Mouse (Mus musculus) G1E-ER4 (cell line): ENCODE results near the gene Ggt6. TPM values are rescaled to one million over a fixed set of nuclear protein-coding genes. Genes with fewer than 3 reads are reported as not detected.

ENCODE experiments used
- GATA1 ChIP-seq: IDR thresholded peaks from one replicate; pipeline ENCODE4 v1.8.0; 2012; ENCODE audit warnings: low read length, inconsistent platforms
- polyA plus RNA-seq: library from polyadenylated mRNA; stranded (reverse); fragments of >175 nt; gene quantifications from 2 replicates; pipeline ENCODE4 v1.2.3, GENCODE M21; 2012

Gene Ggt6
- polyA plus RNA-seq, 1 experiment = not detected

DNA sequence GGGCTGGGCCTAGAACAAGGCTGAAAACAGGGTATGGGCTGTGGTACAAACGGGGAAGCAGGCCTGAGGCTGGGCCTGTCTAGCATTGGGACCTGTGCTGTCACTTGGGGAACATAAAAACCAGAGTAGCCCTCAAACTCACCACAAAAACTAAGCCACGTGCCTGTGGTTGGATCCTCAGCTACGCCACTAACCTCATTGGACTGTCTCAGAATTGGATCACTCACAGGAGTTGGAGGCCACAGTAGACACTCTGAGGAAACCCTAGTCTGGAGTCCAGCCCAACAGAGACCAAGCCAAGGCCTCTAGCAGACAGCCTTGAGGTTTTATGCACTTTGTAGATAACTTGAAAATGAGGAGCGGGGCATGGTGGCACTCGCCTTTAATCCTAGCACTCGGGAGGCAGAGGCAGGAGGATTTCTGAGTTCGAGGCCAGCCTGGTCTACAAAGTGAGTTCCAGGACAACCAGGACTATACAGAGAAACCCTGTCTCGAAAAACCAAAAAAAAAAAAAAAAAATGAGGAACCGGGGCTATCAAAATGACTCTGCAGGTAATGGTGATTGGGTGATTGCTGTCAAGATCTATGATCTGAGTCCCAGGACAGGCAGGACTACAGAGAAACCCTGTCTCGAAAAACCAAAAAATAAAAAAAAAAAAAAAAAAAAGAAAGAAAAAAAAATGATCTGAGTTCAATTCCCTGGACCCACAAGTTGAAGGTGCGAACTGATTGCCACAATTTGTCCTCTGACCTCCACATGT, 13.6 kb upstream of the Ggt6 start:
- no peak for TF ChIP-seq GATA1

- TF ChIP-seq GATA1 = no peak
These were observed 11.6 kb upstream of the Ggt6 start for GRCm38 (mm10) chr11:72423686-72424085.

DNA sequence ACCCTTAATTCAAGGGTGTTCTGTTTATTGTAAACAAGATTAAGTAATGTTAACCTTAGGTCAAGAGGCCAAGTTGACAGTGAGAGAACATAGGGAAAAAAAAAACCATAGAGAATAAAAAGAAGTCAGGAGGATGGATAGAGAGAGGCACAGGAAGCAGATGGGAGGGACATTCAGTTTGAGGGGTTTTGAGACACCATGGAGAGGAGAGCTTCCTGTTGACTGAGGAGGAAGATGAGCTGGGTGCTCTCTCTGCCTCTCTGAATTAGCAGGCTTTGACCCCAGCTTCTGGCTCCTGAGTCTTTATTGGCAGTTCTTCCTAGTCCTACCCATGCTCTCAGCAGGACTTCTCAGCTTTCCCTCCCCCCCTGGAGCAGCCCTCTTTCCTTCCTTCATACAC, 10.1 kb upstream of the Ggt6 start:
- TF ChIP-seq GATA1 = no peak

GRCm38 (mm10) chr11:72426884-72427283, 8.4 kb upstream of the Ggt6 start:
- no peak for TF ChIP-seq GATA1

GRCm38 (mm10) chr11:72428694-72429093, 6.6 kb upstream of the Ggt6 start:
- no peak for TF ChIP-seq GATA1

DNA sequence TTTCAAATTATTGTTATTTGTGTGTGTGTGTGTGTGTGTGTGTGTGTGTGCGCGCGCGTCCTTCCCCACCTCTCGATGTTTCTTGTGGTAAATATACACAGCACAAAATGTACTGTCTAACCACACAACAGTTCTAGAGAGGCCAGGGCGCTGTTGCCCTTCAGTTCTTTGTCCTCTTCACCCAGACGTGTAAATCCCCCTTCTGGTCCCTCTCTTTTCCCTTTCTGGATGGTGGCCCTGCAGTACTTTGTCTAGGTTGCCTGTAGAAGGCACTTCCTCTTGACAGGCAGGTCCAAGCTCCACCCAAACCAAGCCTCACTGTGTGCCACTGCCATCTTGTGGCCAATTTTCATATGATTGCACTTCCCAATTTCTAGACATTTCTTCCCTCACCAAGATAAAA, 6.0 kb upstream of the Ggt6 start:
- TF ChIP-seq GATA1 = no peak

GRCm38 (mm10) chr11:72435694-72436045, 344 bp downstream of the Ggt6 start:
- no peak for TF ChIP-seq GATA1

GRCm38 (mm10) chr11:72436271-72436670, 945 bp downstream of the Ggt6 start:
- no peak for TF ChIP-seq GATA1

- TF ChIP-seq GATA1 = no peak
These were observed 1.7 kb downstream of the Ggt6 start for GRCm38 (mm10) chr11:72436756-72437650.

DNA sequence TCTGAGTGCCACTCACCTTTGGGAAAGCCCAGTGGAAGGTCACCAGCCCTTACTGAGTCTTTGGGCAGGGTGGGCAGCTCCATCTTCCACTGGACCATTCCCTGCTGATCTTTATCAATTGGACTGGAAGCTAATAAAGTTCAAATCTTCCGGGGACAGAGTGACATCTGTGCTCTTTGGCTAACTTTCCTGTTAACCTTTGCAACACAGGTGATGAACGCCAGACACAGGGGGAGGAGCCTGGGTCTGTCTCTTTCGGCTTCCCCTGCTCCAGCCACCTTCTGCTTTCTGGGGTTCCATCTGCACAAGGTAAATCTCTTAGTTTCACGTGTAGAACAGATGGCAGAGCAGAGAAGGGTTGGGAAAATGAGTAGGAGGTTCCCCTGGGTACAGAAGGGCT, 3.1 kb downstream of the Ggt6 start:
- no peak for TF ChIP-seq GATA1

DNA sequence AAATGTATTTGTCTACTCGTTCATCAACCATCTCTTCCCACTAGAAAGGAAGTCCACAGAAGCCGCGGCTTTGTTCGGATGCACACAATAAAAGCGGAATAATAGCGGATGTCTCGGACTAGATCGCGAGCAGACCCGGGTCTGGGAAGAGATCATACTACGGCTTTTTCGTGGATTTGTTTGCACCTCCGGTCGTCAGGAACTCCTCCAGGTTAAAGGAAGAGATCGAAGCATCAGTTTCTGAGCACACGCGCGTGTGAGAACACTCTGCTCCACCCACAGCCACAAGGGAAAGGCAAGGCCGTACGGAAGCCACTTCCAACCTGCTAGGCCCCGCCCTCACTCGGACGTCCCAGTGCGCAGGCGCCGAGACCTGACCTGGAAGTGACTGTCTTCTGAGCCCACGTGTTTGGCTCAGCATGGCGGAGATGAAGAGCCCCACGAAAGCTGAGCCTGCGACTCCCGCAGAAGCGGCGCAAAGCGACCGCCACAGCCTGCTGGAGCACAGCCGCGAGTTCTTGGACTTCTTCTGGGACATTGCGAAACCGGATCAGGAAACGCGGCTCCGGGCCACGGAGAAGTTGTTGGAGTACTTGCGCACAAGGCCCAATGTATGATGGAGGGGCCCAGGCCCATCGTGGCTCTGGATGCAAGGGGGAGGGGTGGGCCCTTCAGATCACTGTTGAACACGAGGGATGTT, 5.8 kb downstream of the Ggt6 start, which contains the start of gene Mybbp1a:
Mybbp1a (plus strand) TSS at position 391 of the 700 bp plus-strand sequence.
- no peak for TF ChIP-seq GATA1

- TF ChIP-seq GATA1 = no peak
These were observed 11.2 kb downstream of the Ggt6 start for GRCm38 (mm10) chr11:72446311-72447105.

DNA sequence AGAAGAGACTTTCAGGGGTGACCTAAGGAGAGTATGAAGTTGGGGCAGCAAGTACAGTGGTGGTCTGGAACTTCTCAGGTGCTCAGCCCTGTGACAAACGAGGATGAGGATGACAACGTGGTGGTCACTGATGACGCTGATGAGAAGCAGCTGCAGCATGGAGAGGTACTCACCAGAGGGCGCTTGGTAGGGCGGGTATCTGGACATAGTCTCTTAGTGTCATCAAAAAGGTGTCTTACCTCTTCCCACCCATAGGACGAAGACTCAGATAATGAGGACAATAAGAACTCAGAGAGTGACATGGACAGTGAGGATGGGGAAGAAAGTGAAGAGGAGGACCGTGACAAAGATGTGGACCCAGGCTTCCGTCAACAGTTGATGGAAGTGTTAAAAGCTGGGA, 12.1 kb downstream of the Ggt6 start:
- TF ChIP-seq GATA1 = no peak

- TF ChIP-seq GATA1 = no peak
These were observed 16.9 kb downstream of the Ggt6 start for GRCm38 (mm10) chr11:72452140-72452665.

DNA sequence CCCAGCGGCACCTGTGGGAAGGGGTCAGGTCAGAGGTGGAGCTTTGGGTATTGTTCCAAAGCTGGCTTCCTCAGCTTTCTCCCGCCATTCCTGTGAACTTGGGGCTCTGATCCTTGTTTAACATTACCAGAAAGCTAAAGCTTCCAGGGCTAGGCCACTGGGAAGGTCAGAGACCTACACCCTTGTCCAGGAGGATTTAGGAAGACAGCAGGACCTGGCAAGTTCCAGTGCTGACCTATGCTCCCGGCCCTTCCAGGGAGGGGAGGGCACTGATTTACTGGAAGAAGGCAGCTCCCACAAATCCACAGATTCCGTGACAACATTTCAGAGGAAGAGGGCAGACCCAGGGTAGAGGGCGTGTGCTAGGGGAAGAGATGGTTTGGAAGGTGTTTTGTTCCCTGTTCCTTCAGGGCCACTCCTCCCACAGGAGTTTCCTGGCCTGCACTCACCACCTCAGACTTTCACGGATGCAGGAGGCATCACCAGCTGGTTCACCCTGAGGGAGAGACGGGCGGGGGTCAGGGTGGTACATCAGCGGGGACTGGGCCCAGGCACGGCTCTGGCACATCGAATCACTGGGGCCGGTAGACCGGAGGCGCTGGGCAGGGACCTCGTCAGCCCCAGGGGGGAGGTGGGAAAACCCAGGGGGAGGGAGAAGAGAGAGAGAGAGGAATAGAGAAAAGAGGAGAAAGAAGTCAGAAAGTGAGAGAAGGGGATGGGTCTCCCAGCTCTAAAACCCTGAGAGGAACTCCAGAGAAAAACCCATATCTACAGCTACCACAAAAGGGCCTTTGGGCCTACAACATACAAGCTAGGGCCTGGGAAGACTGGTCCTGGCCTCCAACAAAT, 18.0 kb downstream of the Ggt6 start:
- no peak for TF ChIP-seq GATA1
